Mouse (Mus musculus) spleen, postnatal 4 days (tissue): ENCODE data around the gene Ptprc.

Experiments
- DNase-seq, 2 experiments: peaks; one replicate each; pipeline ENCODE4 v3.0.0; 2022; ENCODE audit warnings: low spot score in 2 of 2

The Ptprc gene

GRCm38 (mm10) chr1:138040556-138040955, 135.0 kb downstream of the Ptprc start:
- DNase-seq: no peak

- no peak for DNase-seq
Measured at GRCm38 (mm10) chr1:138039201-138039600, 136.3 kb downstream of the Ptprc start.

GRCm38 (mm10) chr1:138037484-138037883, 138.0 kb downstream of the Ptprc start:
- no peak for DNase-seq

- DNase-seq: no peak
Measured at GRCm38 (mm10) chr1:138029649-138030048, 145.9 kb downstream of the Ptprc start.

DNA sequence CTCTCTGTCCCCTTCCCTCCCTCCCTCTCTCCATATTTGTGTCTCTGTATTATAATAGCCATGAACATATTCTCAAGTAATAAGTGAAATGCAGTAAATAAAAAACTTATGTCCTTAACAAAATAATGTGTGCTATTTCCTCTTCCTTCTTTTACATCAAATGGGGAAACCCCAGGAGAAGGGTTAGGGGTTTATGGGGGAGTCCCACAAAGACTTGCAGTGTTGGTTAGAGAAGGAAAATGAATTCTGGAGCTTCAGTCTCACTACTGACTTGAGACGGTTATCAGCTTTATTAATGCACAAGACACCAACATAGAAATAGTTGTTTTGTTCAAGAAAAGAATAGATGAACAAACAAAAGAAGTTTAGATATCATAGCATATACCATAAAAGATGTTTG, 150.2 kb downstream of the Ptprc start:
- DNase-seq: no peak

GRCm38 (mm10) chr1:138023601-138024000, 151.9 kb downstream of the Ptprc start:
- no peak for DNase-seq

GRCm38 (mm10) chr1:138022918-138023295, 152.6 kb downstream of the Ptprc start:
- DNase-seq: no peak

GRCm38 (mm10) chr1:138021962-138022917, 153.3 kb downstream of the Ptprc start:
- DNase-seq: no peak
